Mouse (Mus musculus) colon, adult 2 months (tissue): ENCODE measurements around the gene Ap1m1. TPM values are rescaled to one million over a fixed set of nuclear protein-coding genes. Genes with fewer than 3 reads are reported as not detected.

Experiments
- polyA plus RNA-seq: library from polyadenylated mRNA; depleted of rRNA; stranded (reverse); fragments of >200 nt; gene quantifications from 2 replicates; pipeline ENCODE4 v1.2.3, GENCODE M21; 2012; rRNA removed

The Ap1m1 gene
- 32.5 and 36.1 TPM in 2 replicates for polyA plus RNA-seq

DNA sequence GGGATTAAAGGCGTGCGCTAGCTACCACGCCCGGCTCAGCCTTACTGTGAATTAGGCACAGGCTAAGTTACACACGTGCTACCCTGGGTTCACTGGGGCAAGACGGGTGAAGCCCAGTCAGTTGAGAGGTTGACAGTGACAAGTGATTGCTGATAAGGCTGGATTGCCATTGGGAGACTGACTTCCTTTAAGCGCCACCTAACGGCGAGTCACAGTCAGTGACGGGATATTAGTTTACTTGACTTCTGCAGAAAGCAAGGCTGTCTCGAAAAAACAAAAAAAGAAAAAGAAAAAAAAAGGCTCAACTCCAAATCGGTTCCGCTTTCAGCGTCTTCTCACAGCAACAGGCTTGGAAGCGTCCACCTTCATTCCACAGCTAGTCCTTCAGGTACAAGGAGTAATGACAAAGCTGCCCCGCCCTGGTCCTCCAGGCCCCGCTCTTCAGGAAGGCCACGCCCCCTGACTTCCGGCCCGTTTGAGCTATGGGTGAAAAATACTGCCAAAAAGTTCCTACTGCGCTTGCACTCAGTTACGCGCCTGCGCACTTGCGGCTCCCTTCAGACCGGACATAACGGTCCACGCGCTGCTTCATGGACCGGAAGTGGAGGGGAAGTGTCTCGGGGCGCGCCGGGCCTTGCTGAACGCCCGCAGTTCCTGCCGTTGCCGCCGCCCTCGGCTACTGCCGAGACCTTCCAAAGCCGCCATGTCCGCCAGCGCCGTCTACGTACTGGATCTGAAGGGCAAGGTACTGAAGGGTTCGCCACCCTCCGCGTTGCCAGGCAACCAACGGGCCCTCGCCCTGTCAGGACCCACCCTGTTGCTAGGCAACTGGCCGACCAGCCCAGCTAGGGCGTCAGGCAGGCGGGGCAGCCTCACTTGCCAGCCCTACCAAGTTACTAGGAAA lies at the start of gene Ap1m1:
Ap1m1 (plus strand) TSS at position 520 of the 904 bp plus-strand sequence.

DNA sequence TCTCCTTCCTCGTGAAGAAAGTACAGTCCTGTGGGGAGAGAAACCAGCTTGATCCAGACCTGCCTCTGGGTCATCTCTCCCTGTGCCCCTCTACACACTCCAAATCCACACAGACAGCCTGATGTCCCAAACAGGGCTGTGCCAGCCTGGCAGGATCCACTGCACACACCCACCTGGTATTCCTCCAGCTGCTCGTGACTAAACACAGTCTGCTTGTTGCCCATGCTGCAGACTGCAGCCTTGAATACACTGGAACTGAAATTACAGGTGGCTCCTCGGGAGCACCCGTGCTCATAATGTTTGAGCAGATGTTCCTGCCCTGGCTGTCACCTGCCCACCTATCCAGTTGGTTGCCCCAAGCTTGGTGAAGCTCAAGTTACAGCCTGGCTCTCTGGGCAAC lies 27.1 kb upstream of the Ap1m1 start, which contains the start of gene Cib3:
Cib3 (minus strand) TSS at position 87 of the 400 bp plus-strand sequence.

DNA sequence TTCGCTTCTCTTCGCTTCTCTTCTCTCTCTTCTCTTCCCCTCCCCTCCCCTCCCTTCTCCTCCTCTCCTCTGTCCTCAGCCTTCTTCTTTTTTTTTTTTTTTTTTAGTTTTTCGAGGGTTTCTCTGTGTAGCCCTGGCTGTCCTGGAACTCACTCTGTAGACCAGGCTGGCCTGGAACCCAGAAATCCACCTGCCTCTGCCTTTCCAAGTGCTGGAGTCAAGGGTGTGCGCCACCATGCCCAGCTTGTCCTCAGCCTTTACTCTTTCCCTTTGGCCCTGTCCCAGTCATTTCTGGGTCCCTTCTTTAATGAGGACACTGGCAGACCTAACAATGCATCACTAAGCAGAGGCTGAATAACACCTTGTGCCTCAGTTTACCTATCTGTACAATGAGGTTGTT lies 26.3 kb upstream of the Ap1m1 start, which contains the start of gene Gm11034:
Gm11034 (minus strand) TSS at position 101 of the 400 bp plus-strand sequence.

DNA sequence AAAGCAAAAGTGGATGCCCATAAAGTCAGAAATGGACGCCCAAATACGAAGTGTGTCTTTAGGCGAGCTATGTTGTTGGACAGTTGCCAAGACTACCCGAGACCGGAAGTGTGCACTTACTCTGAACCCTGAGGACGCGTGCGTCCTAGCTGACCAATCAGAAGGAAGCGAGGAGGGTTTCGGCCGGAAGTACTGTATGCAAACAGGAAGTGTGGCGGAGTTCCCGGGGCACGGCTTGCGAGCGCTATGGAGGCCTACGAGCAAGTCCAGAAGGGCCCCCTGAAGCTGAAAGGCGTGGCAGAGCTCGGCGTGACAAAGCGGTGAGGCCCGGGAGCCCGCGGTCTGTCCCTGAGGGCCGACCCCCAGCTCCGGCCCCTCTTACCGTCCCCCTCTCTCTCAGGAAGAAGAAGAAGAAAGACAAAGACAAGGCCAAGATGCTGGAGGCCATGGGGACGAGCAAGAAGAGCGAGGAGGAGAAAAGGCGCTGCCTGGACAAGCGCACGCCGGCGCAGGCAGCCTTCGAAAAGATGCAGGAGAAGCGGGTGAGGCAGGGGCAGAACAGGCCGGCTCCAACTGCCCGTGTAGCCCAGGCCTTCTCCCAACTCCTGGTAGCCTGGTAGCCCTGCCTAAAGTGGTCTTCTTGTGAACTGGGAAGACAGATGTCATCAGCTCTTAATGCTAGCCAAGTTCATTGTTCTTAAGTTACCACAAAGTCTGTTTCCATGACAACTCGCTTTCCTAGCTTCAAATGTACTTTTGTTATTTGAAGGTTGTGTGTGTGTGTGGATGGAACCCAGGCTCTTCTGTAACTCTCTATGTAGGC lies 20.1 kb upstream of the Ap1m1 start, which contains the start of gene Fam32a:
Fam32a (plus strand) TSS at position 190 of the 823 bp plus-strand sequence.

DNA sequence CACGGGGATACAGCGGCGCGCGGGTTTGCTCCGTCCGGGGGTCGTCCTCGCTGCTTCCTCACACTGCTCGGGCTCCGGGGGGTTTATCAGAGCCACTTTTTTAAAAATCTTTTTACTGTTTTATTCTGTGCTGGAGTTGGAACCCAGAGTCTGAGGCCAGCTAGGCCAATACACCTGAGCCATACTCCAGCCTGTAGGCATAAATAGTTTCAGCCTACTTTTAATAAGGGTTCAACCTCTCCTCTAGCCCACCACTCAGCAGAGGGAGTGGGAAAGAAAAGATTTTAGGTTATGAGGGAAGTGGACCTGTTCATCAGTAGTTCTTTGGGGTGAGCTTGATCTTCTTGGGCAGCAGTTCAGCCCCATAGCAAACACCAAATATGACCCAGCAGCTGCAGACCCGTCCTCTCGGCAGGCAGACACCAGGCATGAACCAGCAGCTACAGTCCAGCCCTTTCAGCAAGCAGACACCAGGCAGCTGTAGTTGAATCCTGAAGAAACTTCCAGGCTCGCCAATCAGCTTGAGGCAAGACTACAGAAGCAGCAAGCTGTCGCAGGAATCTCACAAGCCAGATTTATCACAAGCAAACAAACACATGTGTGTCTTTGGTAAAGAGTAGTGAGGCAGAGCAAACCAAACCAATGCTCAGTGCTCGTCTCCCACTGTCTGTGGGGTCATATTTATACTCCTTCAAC lies 65.5 kb downstream of the Ap1m1 start, which contains the start of gene Gm10282:
Gm10282 (minus strand) TSS at position 51 of the 696 bp plus-strand sequence.

Other genes starting within 250 kb of the Ap1m1 start
- gene Cyp4f18, start 230.4 kb upstream of the Ap1m1 start, polyA plus RNA-seq = 6.7 and 6.8 TPM in 2 replicates
- not detected in 2 replicates for gene Olfr372, start 198.8 kb upstream of the Ap1m1 start, polyA plus RNA-seq
- not detected in 2 replicates for gene Olfr373, start 156.8 kb upstream of the Ap1m1 start, polyA plus RNA-seq
- gene Olfr374, start 133.0 kb upstream of the Ap1m1 start, polyA plus RNA-seq = not detected in 2 replicates
- 52.1 and 62.6 TPM in 2 replicates for gene Tpm4, start 105.0 kb upstream of the Ap1m1 start, polyA plus RNA-seq
- 42.3 and 45.7 TPM in 2 replicates for gene Rab8a, start 78.8 kb upstream of the Ap1m1 start, polyA plus RNA-seq
- 3.2 and 3.4 TPM in 2 replicates for gene Hsh2d, start 50.4 kb upstream of the Ap1m1 start, polyA plus RNA-seq
- gene Cib3, start 27.2 kb upstream of the Ap1m1 start, polyA plus RNA-seq = 0.05 and 0.94 TPM in 2 replicates
- gene Gm11034, start 26.4 kb upstream of the Ap1m1 start, polyA plus RNA-seq = not detected in 2 replicates
- 35.7 and 41.7 TPM in 2 replicates for gene Fam32a, start 20.3 kb upstream of the Ap1m1 start, polyA plus RNA-seq
- 1.2 and 1.7 TPM in 2 replicates for gene Gm10282, start 65.2 kb downstream of the Ap1m1 start, polyA plus RNA-seq
- 31.4 and 34.8 TPM in 2 replicates for gene Klf2, start 79.0 kb downstream of the Ap1m1 start, polyA plus RNA-seq
- 31.4 and 33.2 TPM in 2 replicates for gene Eps15l1, start 181.4 kb downstream of the Ap1m1 start, polyA plus RNA-seq
- 0.15 TPM in 1 of 2 replicates, not detected in the other for gene Calr3, start 203.9 kb downstream of the Ap1m1 start, polyA plus RNA-seq
- 5.4 and 5.9 TPM in 2 replicates for gene 1700030K09Rik, start 203.9 kb downstream of the Ap1m1 start, polyA plus RNA-seq
- 33.3 and 44.0 TPM in 2 replicates for gene Cherp, start 235.2 kb downstream of the Ap1m1 start, polyA plus RNA-seq